In genomic region chr2:30448371-30448770, GRCm38 (mm10) we compare ENCODE assay signal across 19 mouse cellular contexts. TPM values are rescaled to one million over a fixed set of nuclear protein-coding genes. Genes with fewer than 3 reads are reported as not detected.
DNase-seq lines count a peak whose midpoint lies in the region; ATAC-seq and TF ChIP-seq lines count a peak whose summit lies in the region.
"Had no signal": no experiment of that assay in that cellular context is flagged by ENCODE, and none has a peak within 500 bp of the region (broad histone marks: within the 10 kb centered on the region; RNA-seq: fewer than 3 reads in every experiment).

No protein-coding gene starts in this region.

- no peak for ATAC-seq in heart, embryonic 11.5 days (replicated peaks; ENCODE audit: insufficient number of reproducible peaks, low FRiP score, low TSS enrichment)
- ATAC-seq in lung, embryonic 14.5 days (ENCODE audit: insufficient read depth): no peak
- ATAC-seq: hindbrain, embryonic 16.5 days; intestine, embryonic 15.5 days; midbrain, embryonic 13.5 days had no signal

- no peak overlapping the region for H3K9ac ChIP-seq in heart, embryonic 11.5 days (ENCODE audit: low read depth, low read length)
- H3K9ac ChIP-seq in lung, embryonic 14.5 days: no peak overlapping the region
- H3K9ac ChIP-seq: embryonic facial prominence, embryonic 13.5 days; forebrain, embryonic 12.5 days; intestine, embryonic 15.5 days; liver, embryonic 14.5 days; midbrain, embryonic 13.5 days had no signal

- H3K9me3 ChIP-seq in heart, embryonic 10.5 days: peaks cover 4% of the 10 kb centered on the region; the same call in 1 of the 2 replicates
- peaks cover 5% of the 10 kb centered on the region for H3K9me3 ChIP-seq in heart, embryonic 11.5 days (replicated peaks; ENCODE audit: control insufficient read depth, low read length)
- peaks cover 5% of the 10 kb centered on the region; the same call in 1 of the 2 replicates for H3K9me3 ChIP-seq in lung, embryonic 14.5 days (ENCODE audit: low read depth, low read length)
- H3K9me3 ChIP-seq: intestine, embryonic 15.5 days; midbrain, embryonic 13.5 days had no signal

- DNase-seq in heart, embryonic 10.5 days (ENCODE audit: low spot score): no peak
- no peak for DNase-seq in kidney, adult 2 months
- DNase-seq in kidney, postnatal 25 days: no peak
- no peak for DNase-seq in lung, embryonic 14.5 days
- DNase-seq in lung, postnatal 36 days: no peak
- no peak for DNase-seq in thymus, postnatal 4 days
- DNase-seq: adrenal gland, adult 2 months; cerebellum, adult 11-12 months; right cerebral cortex, postnatal 25 days; spleen, adult 18-20 months had no signal

- TF ChIP-seq CTCF in kidney, adult 2 months (conservative IDR thresholded peaks at IDR 0.05; ENCODE audit: insufficient read depth, insufficient read length, low read depth, low read length): no peak
- no peak for TF ChIP-seq CTCF in lung, embryonic 14.5 days (IDR thresholded peaks at IDR 0.05; ENCODE audit: low read depth)
- TF ChIP-seq CTCF in olfactory bulb, adult 2 months (IDR thresholded peaks at IDR 0.05; ENCODE audit: insufficient read depth, low read depth, low read length): 0 out of 2 replicates have a peak, but pooled peaks have one; percentile 13

- 0 out of 2 replicates have a peak overlapping the region, but pooled peaks have one; percentile 23 for H3K27ac ChIP-seq in heart, embryonic 10.5 days
- H3K27ac ChIP-seq in heart, embryonic 11.5 days (ENCODE audit: low read depth, low read length): no peak overlapping the region
- peak overlapping the region; percentile 52 for H3K27ac ChIP-seq in kidney, adult 2 months (ENCODE audit: insufficient read depth, low read depth, low read length)
- peak overlapping the region; percentile 15; the same call in 1 of the 2 replicates for H3K27ac ChIP-seq in lung, embryonic 14.5 days (ENCODE audit: low read depth)
- H3K27ac ChIP-seq in olfactory bulb, adult 2 months (ENCODE audit: insufficient read depth, low read depth, low read length): no peak overlapping the region
- H3K27ac ChIP-seq: embryonic facial prominence, embryonic 13.5 days; forebrain, embryonic 12.5 days; intestine, embryonic 15.5 days; liver, embryonic 14.5 days; midbrain, embryonic 13.5 days had no signal

- no peak for TF ChIP-seq POLR2A in kidney, adult 2 months (IDR thresholded peaks at IDR 0.05; ENCODE audit: low read depth, low read length)
- no peak for TF ChIP-seq POLR2A in olfactory bulb, adult 2 months (IDR thresholded peaks at IDR 0.05; ENCODE audit: insufficient read depth, low read depth, low read length)

- H3K4me3 ChIP-seq in heart, embryonic 10.5 days: no peak overlapping the region
- H3K4me3 ChIP-seq in heart, embryonic 11.5 days (ENCODE audit: low read depth, low read length): no peak overlapping the region
- no peak overlapping the region for H3K4me3 ChIP-seq in kidney, adult 2 months (ENCODE audit: insufficient read depth, low read depth, low read length)
- no peak overlapping the region for H3K4me3 ChIP-seq in lung, embryonic 14.5 days (ENCODE audit: low read depth, low read length)
- H3K4me3 ChIP-seq in olfactory bulb, adult 2 months (ENCODE audit: insufficient read depth, low read depth, low read length): no peak overlapping the region
- H3K4me3 ChIP-seq: embryonic facial prominence, embryonic 13.5 days; erythroblast, embryonic 14.5 days; forebrain, embryonic 12.5 days; intestine, embryonic 15.5 days; midbrain, embryonic 13.5 days had no signal

- 92% methylated on average over 7 of the region's 7 CpGs for WGBS in heart, embryonic 10.5 days
- WGBS in heart, embryonic 11.5 days (ENCODE audit: insufficient replicate concordance): 91% methylated on average over 7 of the region's 7 CpGs
- 81% methylated on average over 7 of the region's 7 CpGs for WGBS in kidney, adult 2 months
- 90% methylated on average over 7 of the region's 7 CpGs for WGBS in lung, embryonic 14.5 days
- WGBS in olfactory bulb, adult 2 months: 85% methylated on average over 7 of the region's 7 CpGs

- H3K36me3 ChIP-seq in heart, embryonic 10.5 days: peaks cover 91% of the 10 kb centered on the region
- H3K36me3 ChIP-seq in heart, embryonic 11.5 days (ENCODE audit: control insufficient read depth, insufficient read depth, low read length): peaks cover 25% of the 10 kb centered on the region
- H3K36me3 ChIP-seq in kidney, adult 2 months (ENCODE audit: control insufficient read depth, insufficient read depth, low read length): no peaks in the 10 kb centered on the region
- peaks cover 66% of the 10 kb centered on the region for H3K36me3 ChIP-seq in lung, embryonic 14.5 days (ENCODE audit: insufficient read depth)

- H3K4me2 ChIP-seq in heart, embryonic 11.5 days: no peak overlapping the region
- no peak overlapping the region for H3K4me2 ChIP-seq in lung, embryonic 14.5 days
- H3K4me2 ChIP-seq: embryonic facial prominence, embryonic 13.5 days; forebrain, embryonic 12.5 days; intestine, embryonic 15.5 days; midbrain, embryonic 13.5 days had no signal

- H3K27me3 ChIP-seq in heart, embryonic 10.5 days (ENCODE audit: insufficient read depth, poor library complexity, severe bottlenecking): no peaks in the 10 kb centered on the region
- H3K27me3 ChIP-seq in heart, embryonic 11.5 days (ENCODE audit: control insufficient read depth, insufficient read depth, low read length): no peaks in the 10 kb centered on the region
- H3K27me3 ChIP-seq in kidney, adult 2 months (replicated peaks; ENCODE audit: control insufficient read depth, insufficient read depth, low read length): no peaks in the 10 kb centered on the region
- no peaks in the 10 kb centered on the region for H3K27me3 ChIP-seq in lung, embryonic 14.5 days (ENCODE audit: insufficient read depth, low read length)
- H3K27me3 ChIP-seq: embryonic facial prominence, embryonic 13.5 days; forebrain, embryonic 12.5 days; intestine, embryonic 15.5 days; midbrain, embryonic 13.5 days had no signal

- peaks cover 53% of the 10 kb centered on the region for H3K4me1 ChIP-seq in heart, embryonic 10.5 days
- H3K4me1 ChIP-seq in heart, embryonic 11.5 days (ENCODE audit: control insufficient read depth, insufficient read depth, low read length): peaks cover 35% of the 10 kb centered on the region
- H3K4me1 ChIP-seq in kidney, adult 2 months (ENCODE audit: control insufficient read depth, insufficient read depth, low read length): peaks cover 20% of the 10 kb centered on the region
- peaks cover 25% of the 10 kb centered on the region for H3K4me1 ChIP-seq in lung, embryonic 14.5 days (ENCODE audit: insufficient read depth)
- peaks cover 28% of the 10 kb centered on the region; the same call in 1 of the 2 replicates for H3K4me1 ChIP-seq in olfactory bulb, adult 2 months (ENCODE audit: control insufficient read depth, insufficient read depth, low read length)

RNA-seq across cellular contexts. Expression of gene Ier5l, which starts 25.6 kb away (rescaled TPM):
- 1.00 and 2.2 TPM in 2 replicates for polyA plus RNA-seq in heart, embryonic 10.5 days (2016; fragmentation: Nextera tagmentation; extraction: Ambion mirVana)
- polyA plus RNA-seq in heart, embryonic 11.5 days (2014; fragmentation: Nextera tagmentation; extraction: Ambion mirVana): 2.4 TPM in 2 replicates
- polyA plus RNA-seq in kidney, adult 2 months (2012; rRNA removed): 9.9 and 16.1 TPM in 2 replicates
- 4.7 and 4.9 TPM in 2 replicates for polyA plus RNA-seq in lung, embryonic 14.5 days (2014; fragmentation: Nextera tagmentation; extraction: Ambion mirVana)
- polyA plus RNA-seq in olfactory bulb, adult 2 months (2012; ENCODE audit: insufficient read depth, insufficient read length, low replicate concordance, missing spikeins): not detected in 2 replicates

RNA-seq across cellular contexts. Expression of gene Ptpa, which starts 32.5 kb away (rescaled TPM):
- 129 and 140 TPM in 2 replicates for polyA plus RNA-seq in heart, embryonic 10.5 days (2016; fragmentation: Nextera tagmentation; extraction: Ambion mirVana)
- 50.3 and 63.5 TPM in 2 replicates for polyA plus RNA-seq in heart, embryonic 11.5 days (2014; fragmentation: Nextera tagmentation; extraction: Ambion mirVana)
- 132 and 176 TPM in 2 replicates for polyA plus RNA-seq in kidney, adult 2 months (2012; rRNA removed)
- 85.7 and 95.5 TPM in 2 replicates for polyA plus RNA-seq in lung, embryonic 14.5 days (2014; fragmentation: Nextera tagmentation; extraction: Ambion mirVana)
- polyA plus RNA-seq in olfactory bulb, adult 2 months (2012; ENCODE audit: insufficient read depth, insufficient read length, low replicate concordance, missing spikeins): not detected in 2 replicates

RNA-seq across cellular contexts. Expression of gene Crat, which starts 32.8 kb away (rescaled TPM):
- 36.1 and 55.2 TPM in 2 replicates for polyA plus RNA-seq in heart, embryonic 10.5 days (2016; fragmentation: Nextera tagmentation; extraction: Ambion mirVana)
- 61.5 and 66.0 TPM in 2 replicates for polyA plus RNA-seq in heart, embryonic 11.5 days (2014; fragmentation: Nextera tagmentation; extraction: Ambion mirVana)
- polyA plus RNA-seq in kidney, adult 2 months (2012; rRNA removed): 214 and 254 TPM in 2 replicates
- 28.0 and 30.3 TPM in 2 replicates for polyA plus RNA-seq in lung, embryonic 14.5 days (2014; fragmentation: Nextera tagmentation; extraction: Ambion mirVana)
- not detected in 2 replicates for polyA plus RNA-seq in olfactory bulb, adult 2 months (2012; ENCODE audit: insufficient read depth, insufficient read length, low replicate concordance, missing spikeins)

RNA-seq across cellular contexts. Expression of gene Dolpp1, which starts 56.3 kb away (rescaled TPM):
- 29.9 and 36.1 TPM in 2 replicates for polyA plus RNA-seq in heart, embryonic 10.5 days (2016; fragmentation: Nextera tagmentation; extraction: Ambion mirVana)
- 19.5 and 21.3 TPM in 2 replicates for polyA plus RNA-seq in heart, embryonic 11.5 days (2014; fragmentation: Nextera tagmentation; extraction: Ambion mirVana)
- polyA plus RNA-seq in kidney, adult 2 months (2012; rRNA removed): 30.6 and 36.4 TPM in 2 replicates
- 32.6 and 34.2 TPM in 2 replicates for polyA plus RNA-seq in lung, embryonic 14.5 days (2014; fragmentation: Nextera tagmentation; extraction: Ambion mirVana)
- not detected in 2 replicates for polyA plus RNA-seq in olfactory bulb, adult 2 months (2012; ENCODE audit: insufficient read depth, insufficient read length, low replicate concordance, missing spikeins)

Comparison
In these comparisons a context has a peak if more than half of its experiments do, and no peak if none do; other contexts are left out.
1. H3K27ac ChIP-seq: peak in heart, embryonic 10.5 days (single experiment), kidney, adult 2 months (single experiment) and lung, embryonic 14.5 days (single experiment); none in heart, embryonic 11.5 days (single experiment) and olfactory bulb, adult 2 months (single experiment).
2. RNA of gene Crat, which starts 32.8 kb away (polyA plus RNA-seq): 214 to 254 TPM in kidney, adult 2 months, 61.5 to 66.0 TPM in heart, embryonic 11.5 days, 36.1 to 55.2 TPM in heart, embryonic 10.5 days and 28.0 to 30.3 TPM in lung, embryonic 14.5 days; not detected in olfactory bulb, adult 2 months; every median in the first group is over 10 times any median in the second.